Mouse (Mus musculus) MEL (cell line): Measurements from ENCODE around the gene Clec4f. TPM values are rescaled to one million over a fixed set of nuclear protein-coding genes. Genes with fewer than 3 reads are reported as not detected.

Experiments used
- DNase-seq: peaks from one replicate; pipeline ENCODE4 v3.0.0; 2011; ENCODE audit warnings: low read depth, low spot score
- H3K27ac ChIP-seq: 2 replicates; pipeline ENCODE4 v1.5.1; 2012; ENCODE audit warnings: low read depth, mild to moderate bottlenecking, control low read depth, low read length, moderate library complexity; ENCODE audit not compliant: control insufficient read depth
- H3K27me3 ChIP-seq, 2 experiments: fragments of 150-350 bp in 1 of 2; sonication (generic) in 1 of 2; 2 replicates each; pipeline ENCODE4 v1.6.1; 2012; ENCODE audit warnings: low read length in 2 of 2, mild to moderate bottlenecking in 2 of 2, improper control_type of control experiment in 1 of 2, moderate library complexity in 1 of 2; ENCODE audit not compliant: insufficient read depth in 2 of 2, control insufficient read depth in 1 of 2
- H3K36me3 ChIP-seq, 2 experiments: 2 replicates each; pipeline ENCODE4 v1.6.1; 2012 to 2014; ENCODE audit warnings: low read length in 2 of 2, improper control_type of control experiment in 1 of 2, inconsistent platforms in 1 of 2, mild to moderate bottlenecking in 1 of 2; ENCODE audit not compliant: insufficient read depth in 2 of 2, control insufficient read depth in 1 of 2
- H3K4me1 ChIP-seq, 2 experiments: fragments of 150-350 bp in 1 of 2; sonication (generic) in 1 of 2; 2 replicates each; pipeline ENCODE4 v1.6.1; 2012; ENCODE audit warnings: low read length in 2 of 2, improper control_type of control experiment in 1 of 2, mild to moderate bottlenecking in 1 of 2; ENCODE audit not compliant: insufficient read depth in 2 of 2, control insufficient read depth in 1 of 2
- H3K4me3 ChIP-seq, 2 experiments: fragments of 150-350 bp in 1 of 2; sonication (generic) in 1 of 2; 2 replicates each; pipeline ENCODE4 v1.5.1; 2012; ENCODE audit warnings: low read depth in 2 of 2, low read length in 2 of 2, mild to moderate bottlenecking in 2 of 2, moderate library complexity in 2 of 2, control low read depth in 1 of 2, improper control_type of control experiment in 1 of 2; ENCODE audit not compliant: control insufficient read depth in 1 of 2, insufficient read depth in 1 of 2
- H3K79me2 ChIP-seq: 2 replicates; pipeline ENCODE4 v1.6.1; 2012; ENCODE audit warnings: mild to moderate bottlenecking, low read length, moderate library complexity; ENCODE audit not compliant: control insufficient read depth, poor library complexity, insufficient read depth
- H3K9ac ChIP-seq: 2 replicates; pipeline ENCODE4 v1.6.1; 2012; ENCODE audit warnings: low read depth, mild to moderate bottlenecking, control low read depth, low read length, moderate library complexity; ENCODE audit not compliant: control insufficient read depth, poor library complexity, severe bottlenecking
- H3K9me3 ChIP-seq: fragments of 150-350 bp; sonication (generic); replicated peaks from 2 replicates; pipeline ENCODE4 v1.6.1; 2012; ENCODE audit warnings: mild to moderate bottlenecking, low read length, improper control_type of control experiment, moderate library complexity; ENCODE audit not compliant: insufficient read depth
- ELF1 ChIP-seq: IDR thresholded peaks from 2 replicates; pipeline ENCODE4 v1.6.1; 2014; ENCODE audit warnings: low read depth, mild to moderate bottlenecking, inconsistent platforms, low read length, improper control_type of control experiment, moderate library complexity
- EP300 ChIP-seq, 2 experiments: IDR thresholded peaks; 2 replicates each; pipeline ENCODE4 v1.6.1; 2011; ENCODE audit warnings: improper control_type of control experiment in 2 of 2, low read length in 2 of 2, low read depth in 1 of 2, mild to moderate bottlenecking in 1 of 2
- GABPA ChIP-seq: IDR thresholded peaks from 2 replicates; pipeline ENCODE4 v1.6.1; 2012; ENCODE audit warnings: low read depth, mild to moderate bottlenecking, inconsistent platforms, low read length, improper control_type of control experiment, moderate library complexity
- GATA1 ChIP-seq: IDR thresholded peaks from 2 replicates; pipeline ENCODE4 v1.6.1; 2011; ENCODE audit warnings: low read depth, low read length, improper control_type of control experiment
- MAFK ChIP-seq: IDR thresholded peaks from 2 replicates; pipeline ENCODE4 v1.6.1; 2011; ENCODE audit warnings: low read depth, mild to moderate bottlenecking, low read length, improper control_type of control experiment, borderline replicate concordance
- MAX ChIP-seq: IDR thresholded peaks from 2 replicates; pipeline ENCODE4 v1.6.1; 2011; ENCODE audit warnings: low read length, improper control_type of control experiment
- MEF2A ChIP-seq: IDR thresholded peaks from 2 replicates; pipeline ENCODE4 v1.6.1; 2014; ENCODE audit warnings: low read depth, mild to moderate bottlenecking, inconsistent platforms, low read length, improper control_type of control experiment; ENCODE audit not compliant: poor library complexity, insufficient replicate concordance, severe bottlenecking; ENCODE audit errors: extremely low read depth
- MXI1 ChIP-seq: IDR thresholded peaks from 2 replicates; pipeline ENCODE4 v1.6.1; 2011; ENCODE audit warnings: mild to moderate bottlenecking, low read depth, low read length, improper control_type of control experiment
- MYB ChIP-seq: IDR thresholded peaks from 2 replicates; pipeline ENCODE4 v1.6.1; 2011; ENCODE audit warnings: mild to moderate bottlenecking, low read depth, low read length, improper control_type of control experiment
- NELFE ChIP-seq: IDR thresholded peaks from 2 replicates; pipeline ENCODE4 v1.6.1; 2011; ENCODE audit warnings: low read depth, low read length, improper control_type of control experiment
- POLR2A ChIP-seq, 2 experiments: IDR thresholded peaks; 2 replicates each; pipeline ENCODE4 v1.6.1; 2011 to 2012; ENCODE audit warnings: low read length in 2 of 2, mild to moderate bottlenecking in 2 of 2, control low read depth in 1 of 2, improper control_type of control experiment in 1 of 2, low read depth in 1 of 2, moderate library complexity in 1 of 2; ENCODE audit not compliant: control insufficient read depth in 1 of 2, insufficient read depth in 1 of 2, poor library complexity in 1 of 2
- POLR2AphosphoS2 ChIP-seq: IDR thresholded peaks from 2 replicates; pipeline ENCODE4 v1.6.1; 2011; ENCODE audit warnings: low read length, improper control_type of control experiment
- POLR2AphosphoS5 ChIP-seq: IDR thresholded peaks from 2 replicates; pipeline ENCODE4 v1.6.1; 2012; ENCODE audit warnings: low read depth, borderline replicate concordance, mild to moderate bottlenecking, inconsistent platforms, low read length, moderate library complexity, mixed read lengths
- RAD21 ChIP-seq: IDR thresholded peaks from 2 replicates; pipeline ENCODE4 v1.6.1; 2011; ENCODE audit warnings: mild to moderate bottlenecking, low read depth, low read length, improper control_type of control experiment
- RCOR1 ChIP-seq: IDR thresholded peaks from 2 replicates; pipeline ENCODE4 v1.6.1; 2012; ENCODE audit warnings: low read depth, mild to moderate bottlenecking, inconsistent platforms, low read length, improper control_type of control experiment
- SMC3 ChIP-seq: IDR thresholded peaks from 2 replicates; pipeline ENCODE4 v1.6.1; 2011; ENCODE audit warnings: low read depth, low read length, improper control_type of control experiment
- TAL1 ChIP-seq: IDR thresholded peaks from 2 replicates; pipeline ENCODE4 v1.6.1; 2012; ENCODE audit warnings: mild to moderate bottlenecking, inconsistent platforms, low read length, moderate library complexity, mixed read lengths
- TBP ChIP-seq: IDR thresholded peaks from 2 replicates; pipeline ENCODE4 v1.8.0; 2011; ENCODE audit warnings: low read depth, low read length, improper control_type of control experiment
- TCF12 ChIP-seq: IDR thresholded peaks from 2 replicates; pipeline ENCODE4 v1.6.1; 2014; ENCODE audit warnings: low read depth, mild to moderate bottlenecking, inconsistent platforms, low read length, improper control_type of control experiment, moderate library complexity
- ZC3H11A ChIP-seq: IDR thresholded peaks from 2 replicates; pipeline ENCODE4 v1.6.1; 2012; ENCODE audit warnings: low read depth, mild to moderate bottlenecking, inconsistent platforms, low read length, improper control_type of control experiment
- ZKSCAN1 ChIP-seq: IDR thresholded peaks from 2 replicates; pipeline ENCODE4 v1.6.1; 2012; ENCODE audit warnings: low read depth, mild to moderate bottlenecking, inconsistent platforms, low read length, improper control_type of control experiment, moderate library complexity
- polyA plus RNA-seq, 2 experiments: library from polyadenylated mRNA; stranded (reverse) in 1 of 2; unstranded in 1 of 2; fragments of >175 nt in 1 of 2; fragments of >200 nt in 1 of 2; gene quantifications; 2 replicates each; pipeline versions ENCODE4 v1.2.1 to v1.2.4; 2012; ENCODE audit warnings: low replicate concordance in 2 of 2, low read depth in 1 of 2; ENCODE audit not compliant: insufficient read length in 2 of 2, insufficient read depth in 1 of 2, missing spikeins in 1 of 2
- total RNA-seq: library from RNA; depleted of rRNA; stranded (reverse); fragments of 300-350 nt; gene quantifications from 2 replicates; pipeline ENCODE4 v1.2.3, GENCODE M21; 2012

The Clec4f gene
- total and polyA plus RNA-seq, 3 experiments, result not detected

GRCm38 (mm10) chr6:83703722-83704078, 47.7 kb upstream of the Clec4f start:
- Histone ChIP-seq H3K4me3 (no peak overlapping the region), H3K9me3 (no peaks in the 10 kb centered on the region), H3K27me3 (peaks cover 2 to 4% of the 10 kb centered on the region in 2 experiments; a peak in 3 of 4 replicates)
- no peak for DNase-seq
- TF ChIP-seq ELF1 (no peak), GABPA (no peak), MEF2A (no peak), MAX (no peak), ZKSCAN1 (no peak), TBP (no peak), TAL1 (no peak), POLR2A (IDR thresholded peaks at IDR 0.05; ENCODE audit: control insufficient read depth in 1 of 2, insufficient read depth in 1 of 2, low read depth in 1 of 2, low read length in 2 of 2, poor library complexity in 1 of 2) (no peak), MXI1 (no peak), POLR2AphosphoS5 (no peak), MYB (no peak), RCOR1 (no peak), EP300 (IDR thresholded peaks at IDR 0.05; ENCODE audit: low read depth in 1 of 2, low read length in 2 of 2) (no peak)
- TF ChIP-seq, all 39 proteins: peak for 0
- Histone ChIP-seq H3K79me2 (no peaks in the 10 kb centered on the region), H3K4me1 (no peaks in the 10 kb centered on the region), H3K27ac (no peak overlapping the region), H3K36me3 (no peaks in the 10 kb centered on the region), H3K9ac (no peak overlapping the region)

- H3K27me3 ChIP-seq, result peaks cover 2 to 4% of the 10 kb centered on the region in 2 experiments; a peak in 3 of 4 replicates
- no peak for DNase-seq
- H3K27ac ChIP-seq, result no peak overlapping the region
- no peak for TF ChIP-seq GATA1
- TF ChIP-seq TCF12, result no peak
- TF ChIP-seq ZC3H11A, result no peak
- TF ChIP-seq SMC3, result no peak
- TF ChIP-seq NELFE, result no peak
- no peak for TF ChIP-seq POLR2AphosphoS2
- TF ChIP-seq EP300 (IDR thresholded peaks at IDR 0.05; ENCODE audit: low read depth in 1 of 2, low read length in 2 of 2), result no peak
- TF ChIP-seq RCOR1, result no peak
- no peak for TF ChIP-seq MAFK
- no peak for TF ChIP-seq GABPA
- no peak for TF ChIP-seq TBP
- TF ChIP-seq RAD21, result no peak
- no peaks in the 10 kb centered on the region for H3K9me3 ChIP-seq
- H3K9ac ChIP-seq, result no peak overlapping the region
- no peak overlapping the region for H3K4me3 ChIP-seq
- H3K36me3 ChIP-seq, result no peaks in the 10 kb centered on the region
- H3K79me2 ChIP-seq, result no peaks in the 10 kb centered on the region
- no peaks in the 10 kb centered on the region for H3K4me1 ChIP-seq
Observed at GRCm38 (mm10) chr6:83703000-83703721, 47.2 kb upstream of the Clec4f start.
